Mouse (Mus musculus): ENCODE measurements around the gene Adgrl3. TPM values are rescaled to one million over a fixed set of nuclear protein-coding genes. Genes with fewer than 3 reads are reported as not detected.
"Not testable (repeated sequence)": the region's sequence is repeated elsewhere in the genome, so short reads cannot be mapped to it uniquely, and the experiment has no call there.

The Adgrl3 gene
- total RNA-seq, 4 experiments from 2014 or later = 202 to 218 (median 203) TPM

DNA sequence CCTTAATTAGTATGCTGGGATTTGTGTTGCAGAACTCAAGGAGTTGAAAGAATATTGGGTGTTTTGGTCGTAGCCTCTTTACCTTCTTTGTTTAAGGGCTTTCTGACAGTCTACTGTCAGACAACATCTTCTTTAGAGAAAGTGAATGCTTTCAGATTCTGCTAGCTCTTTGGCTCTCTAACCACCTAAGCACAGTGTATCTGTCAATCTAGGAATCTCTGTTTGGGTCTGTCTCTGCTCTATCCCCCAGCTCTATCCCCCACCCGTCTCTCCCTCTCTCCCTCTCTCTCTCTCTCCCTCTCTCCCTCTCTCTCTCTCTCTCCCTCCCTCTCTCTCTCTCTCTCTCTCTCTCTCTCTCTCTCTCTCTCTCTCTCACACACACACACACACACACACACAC lies 535.2 kb downstream of the Adgrl3 start:
- DNase-seq (ENCODE audit: low spot score in 2 of 2) = not testable (repeated sequence)

DNA sequence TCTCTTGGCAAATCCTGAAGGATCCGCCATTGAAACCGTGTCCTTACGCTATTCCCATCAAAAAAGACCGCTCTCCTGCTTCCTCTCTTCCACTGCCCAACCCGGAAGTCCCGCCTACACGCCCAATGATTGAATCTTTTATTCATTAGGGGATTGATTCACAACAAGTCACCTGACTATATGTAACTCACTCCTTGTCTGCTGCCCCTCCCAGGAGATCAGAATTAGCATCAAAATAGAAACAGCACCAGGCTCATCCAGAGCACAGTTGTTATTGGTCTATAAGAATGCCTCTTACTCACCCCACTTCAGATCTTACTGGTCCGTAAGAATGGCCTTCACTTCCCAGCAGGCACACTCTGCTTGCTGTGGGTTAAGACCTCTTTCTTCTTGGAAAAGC lies 536.1 kb downstream of the Adgrl3 start:
- no peak for DNase-seq (ENCODE audit: low spot score in 2 of 2)

DNA sequence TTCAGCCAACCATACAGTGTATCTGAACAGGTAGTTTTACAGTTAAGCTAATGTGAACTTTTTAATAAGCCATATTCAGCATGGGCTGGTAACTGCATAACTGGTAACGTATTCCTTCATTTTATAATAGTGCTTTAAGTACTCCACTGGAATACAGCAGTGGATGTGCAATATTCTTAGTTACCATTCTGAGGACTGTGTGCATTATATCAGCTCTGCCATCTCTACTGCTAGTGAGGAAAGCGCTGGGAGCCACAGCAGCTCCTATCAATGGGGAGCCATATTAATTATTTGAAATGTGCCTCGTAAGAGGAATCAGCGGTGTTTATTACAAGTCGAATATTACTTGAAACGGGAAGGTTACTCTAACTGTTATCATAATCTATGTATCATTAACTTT lies 539.0 kb downstream of the Adgrl3 start:
- no peak for DNase-seq (ENCODE audit: low spot score in 2 of 2)

DNA sequence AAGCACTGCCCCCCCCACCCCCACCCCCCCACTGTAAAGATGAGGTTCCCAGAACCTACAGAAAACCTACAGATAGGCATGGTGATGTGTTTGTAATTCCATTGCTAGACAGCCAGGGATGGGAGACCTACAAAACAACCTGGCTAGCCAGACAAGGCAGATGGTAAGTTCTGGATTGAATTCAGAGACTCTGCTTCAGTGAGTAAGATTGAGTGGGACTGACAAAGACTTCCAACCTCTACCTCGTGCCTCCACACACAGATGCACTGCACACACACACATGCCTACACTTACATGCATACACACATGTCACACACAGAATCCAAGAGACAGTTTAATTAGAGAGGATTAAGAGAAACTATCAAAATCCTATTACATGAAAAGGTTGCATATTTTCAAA lies 544.4 kb downstream of the Adgrl3 start:
- DNase-seq (ENCODE audit: low spot score in 2 of 2) = peak in 1 of 2 experiments; percentile 38

DNA sequence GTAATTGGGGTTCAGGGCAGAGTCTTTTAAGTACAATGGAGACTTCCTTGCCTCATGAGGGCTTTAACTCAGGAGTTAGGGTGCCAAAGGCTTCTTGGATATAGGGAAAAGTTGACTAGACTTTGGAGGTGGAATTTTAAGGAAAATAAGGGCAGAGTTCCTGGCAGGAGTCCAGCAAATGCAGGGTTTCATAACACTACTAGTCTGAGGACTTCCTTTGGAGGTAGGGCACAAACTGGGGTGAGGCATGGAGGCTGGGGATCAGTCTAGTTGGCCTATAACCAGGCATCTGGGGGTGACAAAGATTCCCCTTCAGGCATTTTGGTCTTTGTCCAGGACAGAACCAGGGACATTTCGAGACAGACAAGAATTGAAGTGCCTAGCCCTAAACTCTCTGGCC lies 546.6 kb downstream of the Adgrl3 start:
- DNase-seq (ENCODE audit: low spot score in 2 of 2) = no peak

DNA sequence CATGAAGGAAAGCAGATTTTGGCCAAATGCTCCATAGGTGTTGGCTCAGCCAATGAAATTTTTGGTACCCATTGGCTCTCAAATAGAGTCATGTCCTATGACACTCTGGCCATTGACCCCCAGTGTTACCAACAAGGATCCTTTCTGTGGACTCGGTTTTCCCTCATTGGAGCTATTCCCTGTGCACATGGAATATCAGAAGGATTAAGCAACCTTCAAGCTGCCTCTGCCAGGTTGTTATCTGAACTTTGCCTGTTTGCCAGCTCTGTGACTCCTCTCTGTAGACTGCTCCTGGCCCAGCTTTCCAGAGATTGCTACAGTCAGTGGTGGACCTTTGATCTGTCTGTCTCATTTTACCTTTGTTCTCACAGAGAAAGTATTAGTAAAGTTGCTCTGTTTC lies 548.8 kb downstream of the Adgrl3 start:
- no peak for DNase-seq (ENCODE audit: low spot score in 2 of 2)

DNA sequence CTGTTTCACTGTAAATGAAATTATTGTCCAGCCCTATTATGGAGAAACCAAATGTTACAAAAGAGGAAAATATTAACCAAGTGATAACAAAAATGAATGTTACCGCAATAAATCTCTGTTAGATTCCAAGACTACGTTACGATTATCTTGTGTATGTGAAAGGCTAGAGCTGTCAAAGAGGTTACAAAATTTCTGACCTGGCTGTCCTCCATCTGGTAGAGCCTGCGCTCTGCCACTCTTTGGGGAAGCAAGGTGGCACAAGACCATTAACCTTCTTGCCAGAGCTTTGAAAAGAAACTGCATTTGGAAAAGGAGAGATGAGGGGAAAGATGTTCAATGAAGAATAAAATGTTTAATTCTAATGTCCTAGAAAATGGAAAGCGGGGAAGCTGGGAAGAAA lies 562.9 kb downstream of the Adgrl3 start:
- DNase-seq (ENCODE audit: low spot score in 2 of 2) = no peak

DNA sequence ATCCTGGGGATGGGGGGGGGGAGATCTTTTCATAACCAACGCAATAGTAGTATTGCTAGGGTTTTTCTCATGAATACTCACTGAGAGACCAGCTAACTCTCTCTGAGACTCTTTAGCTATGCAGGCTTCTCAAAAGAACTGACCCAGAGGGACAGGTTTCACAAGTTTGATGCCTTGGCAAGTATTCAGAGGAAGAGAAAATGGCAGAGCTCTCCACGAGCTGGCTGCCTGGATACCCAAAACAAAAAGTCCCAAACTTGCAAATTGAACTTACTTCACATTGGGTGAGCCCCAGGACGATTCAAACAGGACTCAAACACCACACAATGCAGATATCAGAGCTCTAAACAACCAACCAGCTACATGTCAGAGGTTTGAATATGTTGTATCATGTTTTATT lies 563.5 kb downstream of the Adgrl3 start:
- no peak for DNase-seq (ENCODE audit: low spot score in 2 of 2)

DNA sequence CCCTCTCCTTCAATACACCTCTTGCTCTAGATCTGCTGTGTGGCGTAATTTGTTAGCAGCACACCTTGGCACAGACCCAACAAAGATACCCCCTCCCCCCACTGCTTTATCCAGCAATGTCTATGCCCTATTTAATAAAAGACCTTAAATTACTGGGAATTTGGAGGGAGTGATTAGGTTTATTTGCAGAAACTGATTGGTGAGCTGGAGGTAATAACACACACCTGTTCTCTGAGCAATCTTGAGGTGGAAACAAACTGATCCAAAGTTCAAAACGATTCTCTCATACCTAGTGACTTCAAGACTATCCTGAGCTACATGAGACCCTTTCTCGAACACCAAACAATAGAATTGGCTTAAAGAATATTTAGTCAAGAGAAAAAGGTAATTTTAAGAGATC lies 565.0 kb downstream of the Adgrl3 start:
- DNase-seq (ENCODE audit: low spot score in 2 of 2) = no peak

DNA sequence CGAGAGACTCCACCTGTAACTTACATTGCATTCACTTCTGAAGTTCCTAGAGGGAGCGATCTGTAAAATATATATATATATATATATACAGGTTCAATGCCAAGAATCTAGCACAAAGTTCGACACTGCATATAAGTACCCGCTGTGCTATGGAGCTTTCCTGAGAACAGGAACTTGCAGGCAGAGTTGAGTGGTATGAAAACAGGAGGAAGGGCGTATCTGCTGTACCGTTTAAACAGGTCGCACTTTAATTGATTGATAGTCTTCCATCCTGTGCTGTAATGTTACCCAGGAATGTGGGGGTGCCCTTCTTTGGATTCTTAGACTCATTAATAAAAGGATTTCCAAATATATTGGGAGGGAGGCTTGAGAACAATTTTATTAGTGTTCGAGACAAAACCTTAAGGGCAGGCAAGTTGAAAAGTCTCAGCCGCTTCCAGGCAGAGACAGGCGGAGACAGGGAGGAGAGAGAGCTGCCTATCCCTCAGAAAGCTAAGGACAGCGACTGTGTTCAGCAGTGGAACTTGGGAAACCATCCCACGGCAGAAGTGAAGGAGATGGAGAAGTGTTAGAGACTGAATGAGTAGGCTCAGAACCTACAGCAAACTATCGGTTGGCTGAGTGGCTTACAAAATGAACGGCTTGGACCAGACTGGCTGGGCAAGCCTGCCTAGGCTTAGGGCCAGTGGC lies 570.2 kb downstream of the Adgrl3 start:
- no peak for DNase-seq (ENCODE audit: low spot score in 2 of 2)

DNA sequence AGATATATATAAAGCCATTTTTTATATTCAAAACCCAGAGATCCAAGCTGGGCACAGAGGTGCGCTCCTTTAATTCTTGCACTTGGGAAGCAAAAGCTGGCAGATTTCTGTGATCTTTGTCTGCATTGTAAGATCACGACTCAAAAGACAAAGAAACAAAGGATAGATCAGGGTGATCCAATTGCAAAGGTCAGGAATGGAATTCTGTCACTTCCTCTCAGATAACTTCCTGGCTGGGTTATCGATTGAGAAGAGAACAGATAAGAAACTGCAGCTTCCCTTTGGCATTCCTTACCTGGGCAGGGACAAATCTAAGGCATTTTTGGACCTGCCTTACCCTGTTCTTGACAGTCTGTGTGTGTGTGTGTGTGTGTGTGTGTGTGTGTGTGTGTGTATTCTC lies 571.5 kb downstream of the Adgrl3 start:
- DNase-seq (ENCODE audit: low spot score in 2 of 2) = no peak

DNA sequence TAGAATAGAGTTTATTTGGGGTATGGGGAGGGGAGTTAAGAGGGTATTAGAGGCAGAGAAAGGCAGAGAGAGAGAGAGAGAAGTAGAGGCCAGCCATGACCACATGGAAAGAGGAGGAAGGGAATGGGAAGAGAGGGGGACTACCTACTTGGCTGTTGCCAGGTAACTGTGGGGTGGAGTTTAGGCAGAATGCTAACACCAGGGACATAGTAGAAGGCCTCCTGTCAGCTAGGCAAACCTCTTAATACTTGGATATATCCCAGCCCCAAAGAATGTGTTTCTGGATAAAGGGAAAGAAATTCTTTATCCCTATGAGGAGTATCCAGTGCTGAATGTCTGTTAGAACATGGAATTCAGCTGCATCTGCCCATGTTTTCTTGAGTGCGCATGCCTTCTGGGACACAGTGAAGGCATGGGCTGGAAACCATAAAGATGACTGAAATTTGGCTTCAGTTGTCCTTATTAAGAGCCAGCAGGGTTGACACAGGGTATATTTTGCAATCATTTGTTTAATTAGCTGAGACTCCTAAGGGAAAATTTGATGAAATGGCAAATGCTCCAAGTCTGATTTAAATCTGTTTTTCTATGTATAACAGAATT lies 573.6 kb downstream of the Adgrl3 start:
- no peak for DNase-seq (ENCODE audit: low spot score in 2 of 2)

DNA sequence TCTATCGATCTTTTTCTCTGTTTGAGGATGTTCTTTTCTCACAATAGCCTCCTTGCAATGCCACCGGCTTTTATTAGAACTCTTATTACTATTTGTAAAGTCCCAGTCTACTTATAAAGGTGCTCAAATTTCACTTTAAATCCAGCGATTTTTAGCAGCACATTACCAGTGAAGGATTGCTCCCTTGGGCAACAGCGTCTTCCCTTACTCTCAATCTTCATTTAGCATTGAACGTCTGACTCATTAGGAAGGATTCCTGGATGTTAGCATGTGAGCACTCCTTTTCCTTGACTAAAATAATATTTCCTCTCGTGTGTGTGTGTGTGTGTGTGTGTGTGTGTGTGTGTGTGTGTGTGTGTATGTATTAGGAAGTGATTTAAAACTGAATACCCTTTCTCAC lies 578.1 kb downstream of the Adgrl3 start:
- no peak for DNase-seq (ENCODE audit: low spot score in 2 of 2)

DNA sequence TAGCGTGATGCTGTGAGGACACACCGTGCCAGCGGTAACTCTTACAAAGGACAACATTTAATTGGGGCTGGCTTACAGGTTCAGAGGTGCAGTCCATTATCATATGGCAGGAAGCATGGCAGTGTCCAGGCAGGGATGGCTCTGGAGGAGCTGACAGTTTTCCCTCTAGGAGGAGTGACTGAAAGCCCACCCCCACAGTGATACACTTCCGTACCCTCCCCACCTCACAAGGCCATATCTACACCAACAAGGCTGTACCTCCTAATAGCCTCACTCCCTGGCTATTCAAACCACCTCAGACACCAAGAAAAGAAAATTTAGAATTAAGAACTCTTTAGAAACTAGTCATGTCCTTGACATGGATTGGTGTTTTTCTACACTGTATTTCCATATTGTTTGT lies 583.0 kb downstream of the Adgrl3 start:
- DNase-seq (ENCODE audit: low spot score in 2 of 2) = no peak

DNA sequence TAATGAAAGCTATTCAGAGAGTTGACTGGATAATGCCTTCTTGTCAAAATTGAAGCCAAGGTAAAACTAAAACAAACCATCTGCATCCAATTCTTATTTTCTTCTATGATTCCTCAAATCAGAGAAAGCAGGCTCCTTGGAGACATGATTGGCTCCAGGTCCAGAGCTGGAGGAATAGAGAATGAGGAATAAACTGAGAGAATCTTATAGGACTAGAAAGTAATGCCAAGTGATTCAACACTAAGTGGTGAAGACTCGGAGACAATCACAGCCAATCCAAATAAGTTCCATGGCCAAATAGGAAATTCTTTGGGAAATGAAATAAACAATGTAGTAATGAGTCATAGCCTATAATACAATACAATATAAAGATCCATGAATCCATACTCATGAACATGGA lies 585.7 kb downstream of the Adgrl3 start:
- no peak for DNase-seq (ENCODE audit: low spot score in 2 of 2)

DNA sequence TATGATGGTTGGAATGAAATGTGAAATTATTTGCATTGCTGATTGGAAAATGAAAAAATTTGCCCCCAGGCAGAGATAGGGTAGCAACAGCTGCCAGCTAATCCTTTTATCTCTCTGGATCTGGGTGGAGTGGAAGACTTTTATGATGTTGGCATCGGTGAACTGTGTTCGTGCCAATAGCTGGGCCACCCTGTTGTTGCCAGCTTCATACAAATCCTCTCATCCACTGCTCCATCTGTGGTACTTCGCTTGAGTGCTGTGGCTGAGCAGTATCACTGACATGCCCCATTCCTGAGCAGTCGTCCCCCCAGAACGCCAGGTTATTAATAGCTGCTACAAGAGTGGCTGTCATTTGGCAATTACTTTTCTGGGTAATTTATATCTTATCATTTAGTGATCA lies 590.3 kb downstream of the Adgrl3 start:
- no peak for DNase-seq (ENCODE audit: low spot score in 2 of 2)

DNA sequence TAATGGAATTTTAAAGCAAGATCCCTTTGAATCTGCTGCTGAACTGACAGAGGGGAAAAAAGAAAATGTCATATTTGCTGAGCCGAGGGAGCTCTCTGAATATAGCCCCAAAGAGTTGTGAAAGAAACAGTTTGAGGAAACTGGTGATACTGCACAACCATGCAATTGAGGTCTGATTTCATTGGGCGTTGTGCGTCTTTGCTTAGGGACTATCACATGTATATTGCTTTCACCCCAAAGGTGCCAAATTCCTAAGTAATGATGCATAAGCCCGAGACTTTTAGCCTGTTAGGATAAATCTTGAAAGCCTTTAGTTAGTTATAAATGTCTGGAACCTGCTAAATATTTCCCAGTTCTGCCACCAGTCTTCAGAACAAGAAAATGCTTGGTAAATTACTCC lies 594.7 kb downstream of the Adgrl3 start:
- DNase-seq (ENCODE audit: low spot score in 2 of 2) = no peak

DNA sequence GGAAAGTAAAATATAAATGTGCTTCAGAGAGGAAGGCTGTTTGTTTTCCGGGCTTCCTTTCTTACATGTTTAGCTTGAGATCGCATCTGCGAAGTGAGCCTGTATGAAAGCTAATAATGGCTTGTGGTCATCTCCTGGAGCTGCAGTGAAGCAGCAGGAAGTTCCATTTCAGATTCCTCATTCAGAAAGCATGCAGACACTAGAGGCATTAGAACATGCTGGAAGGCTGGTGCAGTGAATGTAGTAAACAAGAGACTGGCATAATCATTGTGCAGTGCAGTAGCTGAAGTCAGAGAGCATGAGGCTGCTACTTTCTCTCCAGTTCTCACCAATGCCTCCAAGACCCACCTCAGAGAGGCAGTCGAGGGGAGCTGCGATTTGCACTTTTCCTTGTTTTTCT lies 601.2 kb downstream of the Adgrl3 start:
- DNase-seq (ENCODE audit: low spot score in 2 of 2) = no peak

DNA sequence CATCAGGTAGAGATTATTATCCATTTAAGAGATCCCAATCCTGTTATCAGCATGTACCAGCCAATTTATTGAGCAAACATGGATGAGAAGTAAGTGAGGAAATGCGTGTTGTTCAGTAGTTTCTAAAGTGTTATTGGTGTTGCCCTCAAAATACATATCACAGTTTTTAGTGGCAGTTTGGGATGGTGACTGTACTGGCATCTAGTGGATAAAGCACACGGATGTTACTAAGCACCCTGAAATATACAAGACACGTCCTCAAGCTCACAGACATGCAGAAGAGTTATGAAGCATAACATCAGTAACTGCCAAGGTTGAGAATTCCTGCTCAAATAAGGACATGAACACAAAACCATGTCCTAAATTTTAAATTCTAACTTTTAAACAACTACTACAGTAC lies 601.8 kb downstream of the Adgrl3 start:
- DNase-seq (ENCODE audit: low spot score in 2 of 2) = no peak

DNA sequence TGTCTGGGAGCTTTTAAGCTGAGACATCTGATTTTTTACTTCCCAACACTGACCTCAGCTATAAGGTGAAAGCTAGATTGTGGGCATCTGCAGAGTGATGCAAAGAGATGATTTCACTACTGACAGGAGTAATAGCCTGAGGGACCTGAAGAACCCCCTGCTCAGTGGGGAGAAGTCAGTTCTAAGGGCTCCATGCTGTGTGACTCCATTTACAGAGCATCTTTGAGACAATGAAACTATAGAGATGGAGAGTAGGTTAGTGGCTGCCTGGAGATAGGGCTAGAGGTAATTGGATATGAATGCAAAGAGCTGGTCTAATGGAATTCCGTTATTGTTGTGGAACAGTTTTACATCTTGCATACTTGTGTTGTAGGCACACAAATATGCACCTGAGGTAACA lies 603.9 kb downstream of the Adgrl3 start:
- no peak for DNase-seq (ENCODE audit: low spot score in 2 of 2)

DNA sequence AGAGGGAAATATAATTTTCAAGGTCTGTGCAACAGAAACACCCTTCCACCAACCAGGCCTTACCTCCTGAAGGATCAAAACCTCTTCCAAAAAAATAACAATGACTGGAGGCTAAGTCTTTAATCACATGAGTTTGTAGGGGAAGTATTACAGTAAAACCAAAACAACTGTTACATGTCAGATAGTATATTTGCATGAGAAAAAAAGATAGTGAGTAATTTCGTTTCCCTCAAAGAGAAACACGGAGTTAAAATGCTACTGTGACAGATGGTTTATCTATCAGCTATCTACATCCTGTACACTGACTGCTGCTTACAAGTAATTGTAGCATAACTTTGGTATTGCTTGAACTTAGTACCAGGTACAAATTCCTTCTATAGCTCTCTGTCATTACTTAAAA lies 616.2 kb downstream of the Adgrl3 start:
- DNase-seq (ENCODE audit: low spot score in 2 of 2) = no peak

DNA sequence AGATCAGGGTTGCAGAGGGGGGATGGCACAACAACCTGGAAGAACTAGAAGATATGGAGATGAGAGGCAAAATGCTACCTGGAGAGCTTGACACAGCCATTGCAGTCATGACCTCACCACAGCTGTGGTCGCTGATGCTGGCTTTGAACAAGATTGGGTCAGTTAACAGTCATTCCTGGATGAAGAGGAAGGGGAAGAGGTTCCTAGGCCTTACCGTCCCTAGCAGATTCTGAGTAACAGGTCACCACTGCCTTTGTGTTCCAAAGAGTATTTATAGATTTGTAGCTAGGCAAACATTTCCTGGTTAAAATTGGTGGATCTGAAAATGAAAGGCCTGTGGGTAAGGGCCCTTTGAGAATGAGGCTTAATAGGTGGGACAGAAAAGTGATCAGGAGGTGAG lies 618.5 kb downstream of the Adgrl3 start:
- no peak for DNase-seq (ENCODE audit: low spot score in 2 of 2)

DNA sequence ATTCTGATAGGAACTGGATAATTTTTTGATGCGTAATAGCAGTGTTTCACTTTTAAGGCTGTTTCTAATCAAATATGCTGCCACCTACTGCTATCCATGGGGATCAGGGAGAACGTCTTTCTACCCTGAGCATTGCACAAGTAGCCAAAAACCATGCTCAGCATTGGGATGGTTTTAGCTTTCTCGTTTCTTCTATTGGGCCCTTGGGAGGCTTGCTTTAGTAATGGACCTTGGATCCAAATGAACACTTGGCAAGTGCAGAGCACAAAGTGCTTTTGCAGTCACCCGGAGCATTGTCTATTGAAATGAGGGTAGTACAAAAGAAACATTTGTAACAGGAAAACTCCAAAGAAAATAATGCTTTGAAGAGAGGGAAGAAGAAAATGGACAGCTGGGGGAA lies 620.2 kb downstream of the Adgrl3 start:
- DNase-seq (ENCODE audit: low spot score in 2 of 2) = peak in 1 of 2 experiments; percentile 25

DNA sequence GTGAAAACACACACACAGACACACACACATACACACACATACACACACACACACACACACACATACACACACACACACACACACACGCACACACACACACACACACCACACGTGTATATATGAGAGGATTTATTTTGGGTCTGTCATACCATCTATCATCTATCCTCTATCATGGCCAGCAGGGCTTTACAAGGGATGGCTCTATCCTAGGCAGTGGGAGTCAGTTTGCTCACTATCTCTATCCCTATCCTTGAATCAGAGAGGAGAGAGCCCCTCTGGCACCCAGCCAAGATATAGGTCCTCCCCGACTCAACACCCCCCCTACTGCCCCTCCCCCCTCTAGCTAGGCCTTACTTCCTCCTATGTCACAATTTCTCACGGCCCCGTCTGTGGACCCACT lies 625.6 kb downstream of the Adgrl3 start:
- no peak for DNase-seq (ENCODE audit: low spot score in 2 of 2)
